ENCODE assay signal across 21 mouse cellular contexts in the genomic region with DNA sequence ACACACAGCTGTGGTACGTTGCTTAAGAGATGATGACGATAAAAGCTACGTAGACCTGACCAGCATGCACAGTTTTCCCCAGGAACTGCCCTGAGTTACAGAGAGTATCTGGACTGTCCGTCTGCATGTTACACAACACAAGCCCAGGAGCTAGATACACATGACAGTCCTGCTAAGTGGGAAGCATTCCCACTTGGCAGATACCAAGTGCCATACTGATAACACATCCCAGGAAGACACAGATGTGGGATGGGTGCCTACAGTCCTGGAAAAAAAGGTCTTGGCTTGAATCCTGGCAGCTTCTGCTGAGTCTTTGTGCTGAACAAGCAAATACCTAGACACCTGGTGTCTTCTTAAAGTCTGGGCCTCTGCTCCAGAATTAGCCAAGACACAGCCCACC.
DNase-seq lines count a peak whose midpoint lies in the region; ATAC-seq and TF ChIP-seq lines count a peak whose summit lies in the region.
"Had no signal": no experiment of that assay in that cellular context is flagged by ENCODE, and none has a peak within 500 bp of the region (broad histone marks: within the 10 kb centered on the region; RNA-seq: fewer than 3 reads in every experiment).

No protein-coding gene starts in this region.

- ATAC-seq in cerebellum, adult (ENCODE audit: insufficient number of reproducible peaks, low FRiP score, low TSS enrichment), result no peak
- ATAC-seq: CD4-positive, CD25-positive, alpha-beta regulatory T cell, adult 4 months; forebrain, postnatal 0 days; inflammation-experienced regulatory T-cells, adult 6 months had no signal

- H3K27ac ChIP-seq in layer of hippocampus, adult 2 months, result peak overlapping the region; percentile 67; the same call in 1 of the 2 replicates
- H3K27ac ChIP-seq: embryonic facial prominence, embryonic 12.5 days; forebrain, embryonic 12.5 days; heart, embryonic 13.5 days; hindbrain, embryonic 15.5 days had no signal

- H3K4me3 ChIP-seq in layer of hippocampus, adult 2 months, result no peak overlapping the region
- H3K4me3 ChIP-seq: embryonic facial prominence, embryonic 12.5 days; forebrain, embryonic 12.5 days; heart, embryonic 13.5 days; hindbrain, embryonic 15.5 days had no signal

- no peak for TF ChIP-seq CTCF in layer of hippocampus, adult 2 months (conservative IDR thresholded peaks at IDR 0.05)

- DNase-seq in cerebellum, postnatal 10 days, result peak; percentile 30 to 42
- no peak for DNase-seq in layer of hippocampus, adult 2 months (ENCODE audit: low spot score in 2 of 2)
- DNase-seq in layer of hippocampus, postnatal 25 days (ENCODE audit: extremely low spot score in 1 of 2, low spot score in 1 of 2), result no peak
- DNase-seq in right cerebral cortex, adult 18-20 months, result peak; percentile 42
- no peak for DNase-seq in right cerebral cortex, postnatal 4 days
- DNase-seq in thymus, adult 18-20 months, result no peak
- DNase-seq: adrenal gland, adult 8-10 months; adrenal gland, postnatal 36 days; B cell, adult 2 months; cerebellum, adult 18-20 months; cerebellum, adult 9-11 months; forebrain, postnatal 0 days; gastrocnemius, postnatal 36 days; heart, postnatal 36 days had no signal

Comparison
In these comparisons a context has a peak if more than half of its experiments do, and no peak if none do; other contexts are left out.
1. DNase-seq: peak in cerebellum, postnatal 10 days (2 of 2) and right cerebral cortex, adult 18-20 months (single experiment); none in layer of hippocampus, adult 2 months (0 of 2), layer of hippocampus, postnatal 25 days (0 of 2), right cerebral cortex, postnatal 4 days (single experiment) and thymus, adult 18-20 months (0 of 2).